Mouse (Mus musculus) cerebellum, adult 2 months (tissue): Measurements from ENCODE around the gene Smco1. TPM values are rescaled to one million over a fixed set of nuclear protein-coding genes. Genes with fewer than 3 reads are reported as not detected.
"Not testable (repeated sequence)": the region's sequence is repeated elsewhere in the genome, so short reads cannot be mapped to it uniquely, and the experiment has no call there.

Experiments used
- DNase-seq, 2 experiments: peaks; one replicate each; pipeline ENCODE4 v3.0.0; 2021
- H3K27ac ChIP-seq: fragments of 200-500 bp; 2 replicates; pipeline ENCODE4 v1.5.1; 2012; ENCODE audit warnings: low read length, control low read depth, inconsistent platforms; ENCODE audit not compliant: insufficient read depth
- H3K27me3 ChIP-seq: fragments of 200-500 bp; 2 replicates; pipeline ENCODE4 v1.6.1; 2012; ENCODE audit warnings: inconsistent platforms, mild to moderate bottlenecking, low read length, moderate library complexity; ENCODE audit not compliant: control insufficient read depth, insufficient read depth
- H3K4me1 ChIP-seq: fragments of 200-500 bp; 2 replicates; pipeline ENCODE4 v1.6.1; 2011; ENCODE audit warnings: low read length; ENCODE audit not compliant: control insufficient read depth, insufficient read depth
- H3K4me3 ChIP-seq: fragments of 200-500 bp; replicated peaks from 2 replicates; pipeline ENCODE3; 2011; ENCODE audit warnings: mild to moderate bottlenecking, low read depth, low read length, control low read depth; ENCODE audit not compliant: insufficient read depth
- CTCF ChIP-seq: fragments of 200-500 bp; IDR thresholded peaks from 2 replicates; pipeline ENCODE4 v1.5.1; 2011; ENCODE audit warnings: low read depth, mild to moderate bottlenecking, control low read depth, low read length, moderate library complexity, borderline replicate concordance; ENCODE audit not compliant: insufficient read depth
- POLR2A ChIP-seq: fragments of 200-500 bp; IDR thresholded peaks from 2 replicates; pipeline ENCODE4 v1.6.1; 2011; ENCODE audit warnings: low read length, control low read depth, borderline replicate concordance; ENCODE audit not compliant: insufficient read depth
- WGBS: fragments of 180-500 bp; shearing (Covaris S2); methylation state at CpG from one replicate; pipeline ENCODE4 v1.1.7; 2018; 5-methylcytosine and 5-hydroxymethylcytosine counted together
- polyA plus RNA-seq: library from polyadenylated mRNA; depleted of rRNA; stranded (reverse); fragments of >200 nt; gene quantifications from 2 replicates; pipeline ENCODE4 v1.2.3, GENCODE M21; 2012; rRNA removed

Gene Smco1
- polyA plus RNA-seq = 0.11 and 0.23 TPM in 2 replicates

DNA sequence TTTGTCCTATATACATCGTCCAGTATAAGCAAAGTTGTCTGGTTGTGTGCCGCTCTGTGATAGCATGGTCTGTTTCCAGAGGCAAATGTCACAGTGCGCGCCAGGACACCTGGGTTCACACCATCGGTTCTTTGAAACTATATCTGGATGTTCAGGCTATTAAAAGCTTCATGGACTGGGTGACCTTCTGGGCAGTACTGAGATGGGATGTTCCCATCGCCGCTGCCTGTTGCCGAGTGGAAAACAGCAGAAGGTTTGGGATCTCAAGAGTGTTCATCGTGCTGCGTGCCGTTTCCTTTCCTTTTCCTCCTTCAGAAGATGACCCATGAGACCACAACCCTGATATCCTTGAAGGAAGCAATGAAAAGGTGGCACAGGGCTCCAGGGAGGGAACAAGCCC lies at the start of gene Smco1:
Smco1 (plus strand) TSS at position 178 of the 400 bp plus-strand sequence.
- WGBS = 87% methylated on average over 11 of the region's 11 CpGs
- DNase-seq = no peak
- no peaks in the 10 kb centered on the region for H3K27me3 ChIP-seq
- TF ChIP-seq CTCF (no peak), POLR2A (no peak)
- no peak within 1 kb of the TSS for H3K4me3 ChIP-seq
- no peak within 1 kb of the TSS for H3K27ac ChIP-seq
- H3K4me1 ChIP-seq = no peaks in the 10 kb centered on the region

DNA sequence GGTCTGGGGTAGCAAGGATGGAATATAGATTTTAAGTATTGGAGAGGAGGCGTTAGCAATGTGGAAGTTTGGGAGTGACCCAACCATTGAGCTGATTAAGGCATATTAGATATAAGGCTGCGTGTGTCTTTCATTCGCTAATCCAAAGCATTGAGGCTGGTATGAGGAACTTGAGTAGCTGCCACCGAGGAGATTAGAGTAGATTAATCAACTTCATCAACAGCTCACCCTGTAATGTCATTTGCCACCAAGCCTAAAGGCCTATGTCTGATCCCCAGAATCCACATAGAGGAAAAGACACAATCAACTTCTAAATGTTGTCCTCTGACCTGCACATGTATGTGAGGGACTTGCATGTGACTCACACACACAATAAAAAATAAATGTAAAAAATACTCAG lies 49.5 kb upstream of the Smco1 start:
- TF ChIP-seq CTCF = no peak
- TF ChIP-seq POLR2A = no peak
- Histone ChIP-seq H3K4me1 (no peaks in the 10 kb centered on the region), H3K4me3 (no peak overlapping the region), H3K27me3 (no peaks in the 10 kb centered on the region), H3K27ac (no peak overlapping the region)
- no peak for DNase-seq
- WGBS = 88% methylated on average over 4 of the region's 4 CpGs

DNA sequence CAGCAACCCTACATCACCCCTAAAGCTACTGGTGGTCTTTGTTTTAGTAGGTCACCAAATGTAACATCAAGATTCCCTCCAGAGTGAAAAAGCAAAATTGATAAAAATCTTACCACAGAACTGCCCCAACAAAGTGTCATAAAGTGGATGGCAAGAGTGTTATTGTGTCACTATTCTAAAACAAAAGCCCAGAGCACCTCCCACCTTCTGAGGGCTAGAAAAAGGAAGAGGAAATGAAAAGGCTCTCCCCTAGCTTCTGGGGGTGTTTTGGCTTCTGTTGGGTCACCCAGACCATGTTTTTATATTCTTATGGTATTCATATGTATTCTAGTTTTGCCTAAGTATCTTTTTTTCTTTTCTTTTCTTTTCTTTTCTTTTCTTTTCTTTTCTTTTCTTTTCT lies 48.9 kb upstream of the Smco1 start:
- Histone ChIP-seq H3K27ac (no peak overlapping the region), H3K4me3 (no peak overlapping the region), H3K4me1 (no peaks in the 10 kb centered on the region), H3K27me3 (no peaks in the 10 kb centered on the region)
- TF ChIP-seq CTCF (no peak), POLR2A (no peak)
- no peak for DNase-seq

DNA sequence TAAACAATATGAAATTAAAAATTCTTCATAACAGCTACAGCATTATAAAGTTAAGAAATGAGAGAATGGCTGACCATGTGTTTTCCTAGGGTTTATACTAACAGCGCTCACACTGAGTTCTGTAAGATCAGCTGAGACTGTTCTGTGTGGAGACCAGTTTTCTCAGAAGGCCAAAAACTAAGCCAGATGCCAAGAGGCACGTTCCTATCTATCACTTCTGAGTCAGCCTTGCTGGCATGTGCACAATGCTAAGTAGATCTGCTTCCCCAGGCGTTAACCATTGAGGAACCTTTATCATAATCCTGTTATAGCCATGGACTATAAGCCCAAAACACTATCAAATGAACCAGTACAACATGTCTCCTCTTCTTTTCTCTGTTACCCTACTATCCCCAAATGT lies 39.2 kb upstream of the Smco1 start:
- not testable (repeated sequence) for DNase-seq, H3K4me1 ChIP-seq
- WGBS = 57% methylated on average over 3 of the region's 3 CpGs

DNA sequence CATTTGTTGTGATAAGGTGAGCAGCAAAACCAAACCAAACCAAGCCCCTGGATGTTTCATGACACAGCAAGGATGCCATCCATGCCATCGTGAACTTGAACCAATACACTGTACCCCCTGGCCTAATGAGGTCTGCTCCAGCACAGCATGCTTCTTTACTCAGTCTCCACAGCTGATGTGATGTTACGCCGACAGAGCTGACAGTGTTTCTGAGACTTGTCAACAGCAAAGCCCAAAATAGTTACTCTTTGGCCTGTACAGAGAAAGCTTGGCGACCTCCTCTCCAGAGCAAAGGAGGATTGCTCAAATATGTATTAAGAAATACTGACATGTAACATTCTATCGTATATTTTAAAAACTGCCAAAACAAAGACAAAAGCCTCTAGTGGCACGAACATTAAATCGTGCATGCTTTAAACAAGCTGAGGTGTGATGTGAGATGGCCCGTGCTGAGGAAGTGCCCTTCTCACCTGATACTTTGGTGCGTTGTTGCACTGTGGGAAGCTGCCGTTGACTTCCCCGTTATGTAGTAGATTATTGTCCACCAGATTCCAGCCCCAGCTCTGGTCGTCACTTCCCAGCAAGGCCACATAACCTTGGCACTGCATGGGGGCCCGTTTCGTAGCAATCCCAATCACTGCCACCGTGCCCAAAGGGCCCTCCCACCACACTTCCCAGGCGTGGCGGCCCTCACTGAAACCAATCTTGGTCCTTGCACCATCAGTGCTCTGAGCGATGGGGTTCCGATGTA lies 33.2 kb upstream of the Smco1 start:
- 79% methylated on average over 19 of the region's 19 CpGs for WGBS
- Histone ChIP-seq H3K27ac (no peak overlapping the region), H3K4me1 (peaks cover 2% of the 10 kb centered on the region; the same call in 1 of the 2 replicates), H3K27me3 (no peaks in the 10 kb centered on the region), H3K4me3 (no peak overlapping the region)
- DNase-seq = no peak
- TF ChIP-seq CTCF (no peak), POLR2A (no peak)

More for the DNA sequence above, 39.2 kb upstream of the Smco1 start:
- not testable (repeated sequence) for H3K27me3 ChIP-seq, H3K27ac ChIP-seq, H3K4me3 ChIP-seq

DNA sequence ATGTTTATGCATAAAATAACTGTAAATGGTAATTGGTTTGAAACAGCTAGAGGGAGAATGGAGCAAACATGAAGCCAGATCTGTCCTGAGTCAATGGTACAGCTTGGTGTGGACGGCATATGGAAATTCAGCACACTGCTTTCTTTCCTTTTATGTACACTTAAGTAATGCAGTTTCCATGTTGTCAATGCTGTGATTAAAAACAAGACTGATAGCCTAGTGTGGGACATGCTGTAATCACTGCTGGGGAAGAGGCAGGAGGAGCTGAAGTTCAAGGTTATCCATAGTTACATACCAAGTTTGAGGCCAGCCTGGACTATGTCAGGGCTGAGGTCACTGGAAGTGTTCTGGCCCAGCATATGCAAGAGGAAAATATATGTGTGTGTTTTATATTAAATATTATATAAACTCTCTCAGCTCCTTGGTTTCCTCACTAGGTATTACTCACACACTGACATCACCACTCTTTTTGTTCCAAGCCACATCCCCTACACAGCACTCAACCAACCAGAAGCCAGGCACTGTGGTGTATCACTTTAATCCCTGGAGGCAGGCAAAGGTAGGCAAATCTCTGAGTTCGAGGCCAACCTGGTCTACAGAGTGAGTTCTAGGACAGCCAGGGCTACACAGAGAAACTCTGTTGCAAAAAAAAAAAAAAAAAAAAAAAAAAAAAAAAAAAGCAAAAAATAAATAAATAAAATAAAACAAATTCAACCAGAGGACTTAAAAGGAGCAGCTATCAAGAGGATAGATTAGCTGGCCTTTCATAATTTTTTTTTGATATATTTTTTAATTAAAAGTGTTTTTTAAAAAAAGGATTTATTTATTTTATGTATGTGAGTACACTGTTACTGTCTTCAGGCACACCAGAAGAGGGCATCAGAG lies 31.6 kb upstream of the Smco1 start:
- Histone ChIP-seq H3K4me3 (no peak overlapping the region), H3K4me1 (peaks cover 2% of the 10 kb centered on the region; the same call in 1 of the 2 replicates), H3K27ac (no peak overlapping the region), H3K27me3 (no peaks in the 10 kb centered on the region)
- DNase-seq = no peak
- WGBS = 84% methylated on average over 2 of the region's 2 CpGs
- TF ChIP-seq POLR2A (no peak), CTCF (no peak)

DNA sequence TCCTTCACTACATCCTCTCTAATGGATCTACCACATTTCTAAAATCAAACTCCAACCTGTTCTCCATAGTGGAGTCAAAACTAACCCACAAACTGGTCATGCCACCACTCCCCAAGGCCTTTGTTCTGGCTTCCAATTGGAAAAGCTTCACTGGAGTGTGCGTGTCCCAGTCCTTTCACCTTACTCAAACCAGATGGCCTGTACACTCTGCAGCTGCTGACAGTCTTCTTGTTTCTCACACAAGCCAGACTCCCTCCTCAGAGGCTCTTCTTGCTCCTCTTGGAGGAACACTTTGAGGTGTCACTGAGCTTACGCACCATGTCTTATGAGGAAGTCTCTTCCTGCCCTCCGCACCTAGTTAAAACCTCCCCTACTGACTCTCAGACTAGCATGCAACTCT lies 27.4 kb upstream of the Smco1 start:
- peak overlapping the region; percentile 10 for H3K4me3 ChIP-seq
- H3K27ac ChIP-seq = no peak overlapping the region
- no peaks in the 10 kb centered on the region for H3K27me3 ChIP-seq
- no peak for DNase-seq
- TF ChIP-seq CTCF (no peak), POLR2A (no peak)
- 45% methylated on average over 3 of the region's 3 CpGs for WGBS
- peaks cover 9% of the 10 kb centered on the region; the same call in 1 of the 2 replicates for H3K4me1 ChIP-seq
